Mouse (Mus musculus) T-helper 1 cell (primary cell): ENCODE results near the gene Slc11a2.
"Not testable (repeated sequence)": the region's sequence is repeated elsewhere in the genome, so short reads cannot be mapped to it uniquely, and the experiment has no call there.

Source experiments
- in situ Hi-C: fragments of 300-600 bp; cut with MboI, MseI; formaldehyde crosslinking; loops from one replicate; pipeline ENCODE4 v1.15.1; 2025; ENCODE audit warnings: high pct_unique_total_duplicates

Gene Slc11a2

DNA sequence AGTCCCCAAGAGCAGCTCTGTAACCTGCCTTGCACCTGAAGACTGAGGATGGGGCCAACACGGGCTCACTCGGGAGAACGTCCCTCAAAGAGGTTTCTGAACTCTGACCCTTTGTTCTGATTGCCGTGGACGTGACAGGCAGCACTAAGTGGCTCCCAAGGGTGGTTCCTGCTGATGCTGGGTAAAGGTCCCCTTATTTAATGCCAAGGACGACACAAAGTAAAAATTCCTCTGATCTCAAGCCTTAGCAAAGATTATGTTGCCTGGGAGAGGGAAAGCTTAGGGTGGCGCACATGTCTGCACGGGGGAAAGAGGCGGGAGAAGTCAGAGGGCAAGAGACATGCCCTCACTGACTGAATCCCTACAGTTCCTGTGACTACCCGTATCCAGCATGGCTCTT is 11.6 kb upstream of the Slc11a2 start:
- in situ Hi-C loops = no loop called here

DNA sequence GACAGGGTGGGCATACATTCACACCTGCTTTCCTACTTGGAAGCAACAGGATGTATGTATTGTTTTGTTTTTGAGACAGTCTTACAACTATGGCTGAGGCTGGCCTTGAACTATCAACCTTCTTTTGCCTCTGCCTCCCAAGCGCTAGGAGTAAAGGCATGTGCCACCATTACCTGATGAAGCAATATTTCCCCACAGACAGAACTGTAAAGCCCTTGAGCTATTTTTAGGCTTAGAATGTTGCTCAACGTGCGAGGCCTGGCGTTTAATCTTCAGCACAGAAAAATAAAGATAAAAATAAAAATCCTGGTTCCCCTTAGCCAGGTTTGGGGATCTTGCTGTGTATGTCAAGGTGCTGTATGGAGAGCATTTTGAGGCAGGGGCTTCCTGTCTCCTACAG is 11.2 kb upstream of the Slc11a2 start:
- in situ Hi-C loops = no loop called here

DNA sequence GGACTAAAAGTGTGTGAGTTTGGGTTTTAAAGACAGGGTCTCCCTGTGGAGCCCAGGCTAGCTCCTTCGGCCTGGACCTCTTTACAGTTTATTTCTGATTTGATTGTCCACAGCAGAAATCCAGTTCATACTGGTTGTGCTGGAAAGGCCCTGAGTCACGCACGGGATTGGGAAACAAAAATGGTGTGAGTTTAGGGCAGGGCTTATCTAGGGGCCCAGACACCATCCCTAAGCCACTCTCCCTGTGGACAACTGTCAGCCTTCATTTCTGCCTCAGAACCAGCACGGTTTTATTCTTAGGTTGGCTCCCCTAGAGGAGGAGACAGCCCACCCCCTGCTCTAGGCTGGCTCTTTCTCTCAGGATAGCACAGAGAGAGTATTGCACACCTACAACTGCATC is 8.4 kb upstream of the Slc11a2 start:
- in situ Hi-C loops = no loop called here

DNA sequence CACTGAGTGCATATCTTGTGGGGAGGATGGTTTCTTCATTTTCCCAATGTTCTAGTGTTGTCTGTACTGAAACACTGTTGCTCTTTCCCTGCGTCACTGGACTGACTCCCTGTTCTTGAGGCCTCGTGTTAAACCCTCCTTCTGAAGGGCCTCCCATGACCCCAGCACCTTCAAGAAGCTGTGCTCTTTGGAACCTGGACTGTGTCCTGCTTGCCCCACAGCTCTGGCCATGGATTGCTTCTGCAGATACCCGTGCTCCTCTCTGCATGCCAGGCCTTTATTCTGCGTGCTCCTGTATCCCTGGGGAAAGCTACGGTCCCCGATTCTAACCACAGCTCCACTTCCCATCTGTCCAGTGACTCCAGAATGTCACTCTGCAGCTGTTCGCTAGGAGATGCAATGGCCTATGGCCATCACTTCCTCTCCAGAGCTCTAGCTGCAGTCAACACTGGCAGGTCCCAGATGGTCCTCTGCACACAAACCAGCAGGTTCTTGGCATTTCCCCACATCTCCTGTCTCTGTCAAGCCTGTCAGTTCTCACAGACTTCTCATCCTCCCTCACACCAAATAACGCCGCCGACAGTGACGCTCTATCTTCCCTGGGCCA is 5.2 kb upstream of the Slc11a2 start:
- in situ Hi-C loops = no loop called here

DNA sequence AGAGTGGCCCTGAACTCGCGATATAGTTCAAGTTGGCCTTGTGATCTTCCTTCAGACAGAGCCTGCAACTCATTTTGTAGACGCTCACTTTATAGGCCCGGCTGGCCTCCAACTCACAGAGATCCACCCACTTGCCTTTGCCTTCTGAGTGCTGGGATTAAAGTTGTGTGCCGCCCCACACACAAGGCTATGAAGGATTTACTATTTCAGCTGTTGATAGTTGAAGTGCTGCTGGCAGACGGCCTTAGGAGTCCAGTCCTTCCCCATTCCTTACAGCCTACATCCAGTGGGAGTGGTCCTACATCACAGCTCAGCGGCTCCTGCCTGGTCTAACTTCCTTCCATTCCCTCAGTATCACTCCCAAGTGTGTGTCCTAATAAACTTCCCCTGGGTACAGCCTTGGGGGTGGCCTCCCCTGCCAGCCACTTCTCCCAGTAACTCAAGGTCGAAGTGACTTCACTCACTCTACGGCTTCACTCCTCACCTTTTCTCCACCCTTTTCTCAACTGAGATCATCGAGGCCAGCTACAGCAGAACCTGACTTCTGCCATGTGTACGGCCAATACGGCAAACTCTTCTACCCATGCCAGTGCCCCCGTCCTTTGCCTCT is 3.5 kb upstream of the Slc11a2 start:
- in situ Hi-C loops = no loop called here

DNA sequence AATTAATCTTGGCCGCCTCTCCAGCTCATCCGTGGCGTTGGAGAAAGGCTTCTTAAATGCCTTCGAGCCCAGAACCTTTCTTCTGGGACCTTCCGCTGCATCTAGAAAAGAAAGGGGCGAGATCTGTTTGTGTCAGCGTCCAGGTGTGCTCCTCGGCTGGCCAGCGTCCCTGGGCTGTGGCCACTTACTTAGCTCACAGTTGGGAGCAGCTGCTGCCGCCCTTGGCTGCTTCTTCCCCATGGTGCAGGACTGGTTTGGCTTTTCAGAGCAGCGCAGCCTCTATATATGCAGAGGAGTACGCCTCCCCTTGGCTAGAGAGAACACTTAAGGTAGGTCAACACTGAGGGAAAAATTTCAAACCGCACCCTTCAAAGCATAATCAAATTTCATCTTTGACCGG is 956 bp downstream of the Slc11a2 start:
- in situ Hi-C loops = no loop called here

DNA sequence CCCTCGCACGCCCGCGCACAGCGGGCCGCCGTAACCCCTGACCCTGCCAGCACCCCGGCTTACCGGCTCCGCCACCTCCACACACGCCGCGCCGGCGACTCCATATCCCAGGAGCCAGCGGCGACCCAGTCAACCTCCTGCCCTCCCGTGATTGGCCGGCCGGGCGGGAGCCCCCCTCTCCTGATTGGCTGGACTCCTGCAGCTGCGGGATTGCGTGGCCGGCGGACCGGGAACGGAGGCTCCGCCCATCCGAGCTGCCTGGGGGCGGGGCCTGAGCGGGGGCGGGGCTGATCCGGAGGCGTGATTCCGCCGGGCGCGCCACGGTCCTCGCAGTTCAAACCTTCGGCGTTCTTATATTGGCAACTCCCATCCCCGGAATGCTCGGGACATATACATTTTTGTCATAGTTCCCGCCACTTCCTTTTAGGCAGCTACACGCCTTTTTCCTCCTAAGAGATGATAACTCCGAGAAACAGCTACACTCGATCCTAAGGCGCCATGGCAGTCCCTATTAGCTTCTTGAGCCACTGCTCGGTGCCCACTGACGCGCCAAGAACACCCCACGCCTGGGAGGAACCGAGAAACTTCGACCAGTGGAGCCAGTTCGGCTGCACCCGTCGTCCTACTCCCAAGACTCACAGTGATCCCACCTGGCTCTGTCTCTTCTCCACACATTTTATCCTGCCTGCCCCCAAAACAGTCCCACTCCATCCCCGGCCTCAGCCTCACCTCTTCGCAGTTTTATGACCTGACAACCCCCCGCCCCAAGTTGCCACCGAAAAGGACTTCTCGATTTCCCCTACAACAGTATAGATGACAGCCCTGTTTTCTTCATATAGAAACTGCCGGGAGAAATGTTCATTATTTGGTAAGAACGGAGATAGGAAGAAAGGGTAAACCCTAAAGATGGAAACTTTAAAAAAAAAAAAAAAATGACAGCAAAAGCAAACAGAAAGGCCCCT is 1.7 kb downstream of the Slc11a2 start:
- in situ Hi-C loops = no loop called here

DNA sequence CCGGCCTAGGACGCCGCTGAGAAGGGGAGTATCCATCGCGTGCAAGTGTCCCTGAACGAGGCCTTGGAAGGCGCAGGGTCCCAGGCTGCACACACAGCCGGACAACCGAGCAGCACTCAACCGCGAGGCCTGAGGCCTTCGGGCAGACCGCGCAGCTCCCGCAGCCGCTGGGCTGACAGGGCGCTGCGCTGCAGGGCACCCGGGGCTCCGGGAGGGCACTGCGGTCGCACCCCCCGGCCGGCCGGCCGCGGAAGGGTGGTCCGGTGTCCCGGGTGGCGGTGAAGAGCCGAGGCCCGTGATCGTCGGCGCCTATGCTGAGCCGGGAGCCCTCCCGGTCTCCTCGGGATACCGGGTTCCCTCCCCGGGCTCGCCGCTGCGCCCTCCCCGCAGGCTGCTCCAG is 2.4 kb downstream of the Slc11a2 start:
- in situ Hi-C loops = no loop called here

DNA sequence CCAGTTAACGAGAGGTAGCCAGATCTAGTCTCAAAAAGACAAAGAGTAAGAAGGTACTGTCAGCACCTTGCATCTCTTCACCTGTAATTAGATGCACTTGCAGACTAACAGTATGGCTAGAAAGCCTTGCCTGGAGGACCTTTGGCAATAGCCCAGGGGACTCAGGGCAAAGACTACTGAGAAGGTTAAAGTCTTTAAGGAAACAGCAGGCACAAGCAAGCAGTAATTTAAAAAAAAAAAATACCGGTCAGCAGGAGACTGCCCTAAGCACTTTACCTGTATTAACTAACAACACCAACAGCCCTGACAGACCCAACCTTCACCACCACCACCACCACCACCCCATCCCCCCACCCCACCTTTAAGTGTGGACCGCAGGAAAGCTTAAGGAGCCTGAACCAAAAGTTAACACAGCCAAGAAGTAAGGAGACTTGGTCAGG is 3.1 kb downstream of the Slc11a2 start, which contains the start of gene Gm5475:
Gene Gm5475, plus strand, starts transcription at position 390 of the 440 bp plus-strand sequence.
- in situ Hi-C loops = not testable (repeated sequence)

DNA sequence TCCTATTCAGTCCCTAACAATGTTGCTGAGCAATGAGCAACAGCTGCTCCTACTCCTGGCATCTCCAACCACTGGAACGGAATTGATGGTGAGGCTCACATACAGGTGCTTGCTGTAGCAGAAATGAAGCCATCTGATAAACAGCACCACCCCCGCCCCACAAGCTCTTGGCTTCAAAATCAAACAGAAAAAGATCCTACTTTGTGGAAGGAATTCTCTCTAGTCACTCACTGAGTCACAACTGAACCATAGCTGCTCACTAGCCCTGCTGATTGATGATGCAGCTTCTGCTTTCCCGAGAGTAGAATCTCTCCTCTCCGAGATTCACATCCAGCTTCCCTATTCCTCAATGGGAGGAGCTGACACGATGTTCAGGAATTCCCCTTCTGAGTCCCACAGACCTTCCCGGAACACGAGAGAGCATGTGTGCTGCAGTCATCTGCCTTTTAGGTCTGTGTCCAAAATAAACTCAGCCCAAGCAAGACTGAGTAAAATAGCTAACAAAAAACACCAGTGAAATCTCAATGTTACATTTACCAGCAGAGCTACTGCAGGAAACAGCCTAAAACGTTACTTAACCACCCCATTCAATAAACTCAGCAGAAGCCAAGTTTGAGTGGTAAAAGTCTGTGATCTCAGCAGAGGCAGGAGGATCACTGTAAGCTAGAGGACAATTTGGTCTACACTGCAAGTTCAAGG is 3.7 kb downstream of the Slc11a2 start:
- in situ Hi-C loops = no loop called here

DNA sequence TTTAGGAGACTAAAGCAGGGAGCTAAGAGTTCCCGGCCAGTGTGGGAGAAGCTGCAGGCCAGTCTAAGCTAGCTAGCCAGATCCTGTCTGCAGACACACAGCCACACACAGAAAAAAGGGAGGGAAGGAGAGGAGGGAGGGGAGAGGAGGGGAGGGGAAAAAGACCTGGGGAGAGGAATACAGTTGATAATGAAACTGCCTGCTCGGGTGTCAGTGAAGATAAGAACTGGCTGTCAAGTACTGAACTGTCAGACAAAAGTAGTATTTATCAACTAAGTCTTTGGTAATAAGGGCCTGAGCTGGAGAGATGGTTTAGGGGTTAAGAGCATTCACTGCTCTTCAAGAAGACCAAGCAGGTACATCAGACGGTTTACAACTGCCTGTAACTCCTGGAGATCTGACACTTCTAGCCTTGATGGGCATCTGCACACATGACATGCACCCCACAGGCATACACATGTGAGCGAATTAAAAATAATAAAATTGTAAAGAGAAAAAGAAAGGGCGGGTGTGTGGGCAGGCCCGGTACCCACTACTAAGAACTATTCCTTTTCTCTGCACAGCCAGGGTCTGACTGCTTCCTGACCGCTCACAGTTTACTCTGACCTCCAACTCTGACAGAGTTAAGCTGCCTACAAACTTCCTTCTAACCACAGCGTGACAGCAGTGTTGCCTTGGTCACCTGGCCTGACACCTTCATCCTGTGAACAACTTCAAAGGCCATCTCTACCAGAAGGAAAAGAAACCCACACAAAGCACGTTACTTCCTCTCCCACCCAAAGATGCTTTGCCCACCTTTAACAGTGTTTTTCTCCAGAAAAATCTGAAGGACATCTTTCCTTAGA is 4.7 kb downstream of the Slc11a2 start:
- in situ Hi-C loops = loop anchor here (10.0 kb wide), 1 partner anchor 1075 kb away; no protein-coding TSS in a partner anchor

DNA sequence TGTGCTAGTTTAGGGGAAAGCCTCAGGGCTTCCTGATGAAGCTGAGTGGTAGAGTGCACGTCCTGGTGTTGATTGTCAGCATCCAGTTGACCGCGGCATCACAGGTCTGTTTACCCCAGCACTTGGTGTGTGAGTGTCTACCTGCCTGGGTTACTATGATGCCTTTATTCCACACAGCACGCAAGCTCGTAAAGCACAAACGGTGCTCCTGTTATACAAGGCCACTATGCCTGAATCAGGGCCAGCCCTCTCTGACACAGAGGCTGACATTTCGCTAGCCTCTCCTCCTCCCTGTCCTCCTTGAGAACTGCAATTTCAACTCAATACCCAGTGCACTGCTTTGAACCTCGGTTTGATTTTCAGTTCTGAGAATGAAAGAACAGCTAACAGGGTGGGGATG is 5.6 kb downstream of the Slc11a2 start:
- in situ Hi-C loops = loop anchor here (10.0 kb wide), 1 partner anchor 1075 kb away; no protein-coding TSS in a partner anchor

DNA sequence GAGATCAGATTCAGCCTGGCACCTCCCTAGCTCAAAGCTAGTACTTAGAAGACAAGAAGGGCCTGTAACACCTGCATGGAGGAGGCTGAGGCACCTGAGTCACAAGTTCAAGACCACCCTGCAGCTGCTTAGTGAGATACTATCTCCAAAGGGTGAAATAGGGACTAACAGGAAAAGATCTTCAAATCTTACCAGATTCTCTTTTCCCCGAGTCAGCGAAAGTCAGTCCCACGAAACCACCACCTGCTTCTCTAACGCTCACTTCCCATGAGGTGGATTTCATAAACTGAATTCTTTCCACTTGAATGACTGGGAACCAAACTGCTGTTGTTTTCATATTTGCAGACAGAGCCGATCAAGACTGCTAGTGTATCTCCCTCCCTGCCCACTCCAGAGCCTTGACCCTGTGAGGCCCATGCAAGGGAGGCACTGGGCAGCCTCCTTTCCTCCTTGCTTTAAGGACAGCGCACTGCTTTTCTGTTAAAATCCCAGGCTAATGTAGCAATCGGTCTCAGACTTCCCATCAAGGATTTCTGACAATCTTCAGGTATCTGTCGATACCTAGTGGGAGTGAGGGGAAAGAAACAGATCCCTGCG is 6.9 kb downstream of the Slc11a2 start:
- in situ Hi-C loops = loop anchor here (10.0 kb wide), 1 partner anchor 1073 kb away; no protein-coding TSS in a partner anchor

DNA sequence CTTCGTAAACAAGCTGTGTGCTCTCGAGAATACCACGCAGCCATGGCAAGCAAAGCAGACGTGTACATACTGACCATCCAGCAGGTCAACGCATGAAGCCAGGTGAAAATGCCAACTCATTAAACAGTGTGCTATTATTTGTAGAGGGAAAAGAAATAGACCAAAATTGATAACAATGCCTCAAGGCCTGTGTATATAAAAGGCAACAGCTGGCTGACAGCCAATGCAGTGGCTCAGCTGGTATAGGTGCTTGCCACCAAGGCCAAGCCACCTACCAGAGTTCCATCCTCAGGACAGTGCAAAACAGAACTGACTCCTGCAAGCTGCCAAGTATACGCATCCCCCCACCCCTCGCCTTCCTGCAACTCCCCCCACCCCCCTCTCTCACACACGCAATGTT is 9.2 kb downstream of the Slc11a2 start:
- in situ Hi-C loops = loop anchor here (10.0 kb wide), 1 partner anchor 1071 kb away; no protein-coding TSS in a partner anchor

DNA sequence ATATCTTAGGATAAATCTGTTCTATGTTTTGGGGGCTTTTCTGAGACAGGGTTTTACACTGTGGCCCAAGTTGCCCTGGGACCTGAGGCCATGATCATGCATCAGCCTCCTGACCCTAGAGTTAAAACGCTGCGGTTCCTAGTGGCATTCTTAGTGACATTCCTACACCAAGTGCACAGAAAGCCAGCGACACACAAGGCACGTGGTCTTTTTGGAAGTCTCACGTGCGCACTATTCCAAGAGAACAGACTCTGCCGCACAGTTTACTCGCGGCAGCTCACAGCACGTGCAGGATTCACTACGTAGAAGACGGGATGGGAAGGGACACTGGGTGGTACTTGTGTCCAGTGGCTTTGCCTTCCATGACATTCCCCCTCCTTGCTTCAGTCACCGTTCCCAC is 9.9 kb downstream of the Slc11a2 start:
- in situ Hi-C loops = loop anchor here (10.0 kb wide), 1 partner anchor 1070 kb away; no protein-coding TSS in a partner anchor

DNA sequence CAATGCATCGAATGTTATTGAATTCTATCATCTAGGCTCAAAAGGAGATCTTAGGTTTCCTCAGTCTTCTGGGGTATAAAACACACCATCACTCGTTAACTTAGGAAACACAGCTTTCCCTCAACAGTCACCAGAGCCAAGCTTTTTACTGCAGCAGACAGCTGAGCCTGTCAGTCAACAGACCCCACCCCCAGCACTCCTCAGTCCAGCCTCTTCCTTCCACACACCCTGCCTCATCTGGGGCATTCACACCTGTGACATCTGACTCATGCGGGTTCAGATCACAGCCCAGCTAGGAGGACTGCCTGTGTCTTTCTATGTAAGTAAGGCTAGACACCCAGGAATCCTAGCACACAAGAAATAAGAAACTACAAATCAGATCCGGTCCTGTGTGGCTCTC is 10.9 kb downstream of the Slc11a2 start:
- in situ Hi-C loops = loop anchor here (10.0 kb wide), 1 partner anchor 1069 kb away; no protein-coding TSS in a partner anchor

DNA sequence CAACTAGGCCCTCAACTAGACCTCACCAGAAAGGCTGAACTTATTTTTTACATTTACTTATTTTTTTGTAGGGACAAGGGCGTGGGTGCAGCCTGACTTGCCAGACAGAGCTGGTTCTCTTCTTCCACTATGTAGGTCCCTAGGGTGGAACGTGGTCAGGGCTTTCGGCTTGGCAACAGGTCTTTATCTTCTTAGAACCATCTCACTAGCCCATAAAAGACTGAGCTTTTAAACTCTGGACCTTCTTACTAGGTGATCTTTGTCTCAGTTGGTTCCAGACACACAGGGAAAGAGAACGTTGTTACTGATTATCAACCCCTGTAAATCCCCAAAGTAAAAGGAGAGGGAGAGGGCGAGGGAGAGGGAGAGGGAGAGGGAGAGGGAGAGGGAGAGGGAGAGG is 11.6 kb downstream of the Slc11a2 start:
- in situ Hi-C loops = loop anchor here (10.0 kb wide), 1 partner anchor 1069 kb away; no protein-coding TSS in a partner anchor

DNA sequence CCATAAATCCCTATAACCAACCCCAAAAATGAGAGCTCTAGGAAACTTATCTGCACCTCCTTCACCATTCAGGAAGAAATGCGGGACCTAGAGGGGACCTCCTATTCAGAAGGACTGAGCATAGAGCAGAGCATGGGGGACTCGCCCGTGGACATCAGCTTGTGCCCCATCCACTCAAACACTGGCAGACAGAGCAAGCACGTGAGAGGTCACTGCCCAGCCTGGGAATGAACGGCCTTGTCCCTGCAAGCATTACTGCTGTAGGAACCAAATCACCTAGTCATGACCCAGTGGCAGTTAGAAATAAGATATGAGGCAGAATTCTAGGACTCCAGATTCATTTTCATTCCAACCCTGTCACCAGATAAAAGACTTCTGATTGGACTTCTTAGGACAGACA is 13.1 kb downstream of the Slc11a2 start:
- in situ Hi-C loops = loop anchor here (10.0 kb wide), 1 partner anchor 1067 kb away; no protein-coding TSS in a partner anchor

DNA sequence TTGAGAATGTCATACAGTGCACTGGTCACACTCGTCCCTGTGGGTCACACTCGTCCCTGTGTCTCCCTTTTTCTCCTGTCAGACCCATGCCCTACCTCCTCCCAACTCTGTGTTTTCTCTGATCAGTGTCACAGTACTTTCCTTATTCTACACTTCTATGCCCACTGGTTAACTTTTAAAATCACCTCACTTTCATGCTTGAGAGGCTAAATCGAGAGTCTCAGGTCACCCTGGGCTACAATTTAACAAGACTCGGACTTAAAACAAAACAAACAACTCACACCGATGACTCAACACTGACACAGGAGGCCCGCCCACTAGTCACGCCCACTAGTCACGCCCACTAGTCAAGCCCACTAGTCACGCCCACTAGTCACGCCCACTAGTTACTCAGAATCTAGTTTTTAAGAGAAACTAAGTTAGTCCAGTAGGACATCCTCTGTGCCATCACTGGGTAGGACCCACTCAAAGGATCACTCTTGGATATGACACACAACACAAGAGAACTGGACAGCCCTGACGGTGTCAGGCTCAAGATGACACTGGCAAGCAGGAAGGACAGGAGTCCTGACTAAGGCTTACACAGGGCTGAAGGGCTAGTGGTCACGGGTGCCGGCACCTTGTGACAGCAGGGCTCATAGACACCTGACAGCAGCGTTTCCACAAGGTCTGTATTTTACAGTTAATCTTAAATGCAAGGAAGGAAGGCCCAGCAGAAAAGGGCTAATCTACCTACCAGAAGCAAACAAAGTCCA is 13.8 kb downstream of the Slc11a2 start:
- in situ Hi-C loops = loop anchor here (10.0 kb wide), 1 partner anchor 1066 kb away; no protein-coding TSS in a partner anchor
